Mouse (Mus musculus): ENCODE measurements around the gene Tmprss9. TPM values are rescaled to one million over a fixed set of nuclear protein-coding genes. Genes with fewer than 3 reads are reported as not detected.

Gene Tmprss9
- polyA plus RNA-seq, 1 experiment from 2014 or later: 0.14 TPM

DNA sequence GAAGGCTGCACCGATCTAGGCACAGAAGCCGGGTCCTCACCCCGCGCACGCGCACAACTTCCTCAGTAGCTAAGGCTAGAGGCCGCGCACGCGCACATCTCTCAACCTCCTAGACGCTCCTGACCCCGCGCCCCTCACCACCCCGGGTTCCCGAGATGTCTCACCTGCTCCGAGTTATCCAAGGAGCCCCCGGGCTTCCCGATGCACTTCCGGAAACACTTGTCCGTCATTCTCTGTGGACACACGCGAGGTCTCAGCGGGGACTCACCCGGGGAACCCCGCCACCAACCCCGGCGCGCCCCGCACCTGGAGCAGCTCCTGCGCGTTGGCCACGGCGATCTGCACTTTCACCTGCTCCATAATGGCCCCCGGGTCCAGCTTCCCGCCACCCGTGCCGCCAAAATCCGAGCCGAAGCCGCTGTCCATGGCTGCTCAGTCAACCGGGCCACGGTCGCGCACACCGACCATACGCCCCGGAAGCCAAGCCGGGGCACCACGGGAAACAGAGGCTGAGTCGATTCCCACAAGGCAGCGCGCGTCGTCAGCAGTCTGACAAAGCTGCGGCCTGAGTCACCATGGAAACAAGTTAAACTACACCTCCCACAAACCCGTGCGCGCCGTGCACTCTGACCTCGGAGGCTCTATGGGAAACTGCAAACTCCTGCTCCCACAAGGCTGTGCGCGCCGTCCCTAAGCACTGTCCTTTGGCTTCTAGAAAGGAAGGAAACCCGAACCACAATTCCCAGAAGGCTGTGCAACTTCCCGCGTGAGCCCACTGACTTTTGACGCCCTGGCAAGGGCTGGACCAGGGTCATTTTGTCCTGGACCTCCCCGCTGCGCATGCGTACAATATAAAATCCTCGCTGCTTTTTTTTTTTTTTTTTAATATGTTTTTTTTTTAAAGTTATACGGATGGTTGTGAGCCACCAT, 28.9 kb downstream of the Tmprss9 start, which contains the start of gene Timm13:
Gene Timm13, minus strand, starts transcription at position 652 of the 930 bp plus-strand sequence.
- Histone ChIP-seq H3K36me3 (peaks cover 63% of the 10 kb centered on the region), H3K27me3 (ENCODE audit: insufficient read depth, poor library complexity, severe bottlenecking) (peaks cover 9% of the 10 kb centered on the region; the same call in 1 of the 2 replicates), H3K4me1 (replicated peaks) (peaks cover 39% of the 10 kb centered on the region), H3K4me3 (peak within 1 kb of the TSS; percentile 84), H3K9me3 (no peaks in the 10 kb centered on the region), H3K27ac (peak within 1 kb of the TSS; percentile 90)
- under 1% methylated on average over 72 of the region's 72 CpGs for WGBS
- DNase-seq (ENCODE audit: low spot score): peak; percentile 99

DNA sequence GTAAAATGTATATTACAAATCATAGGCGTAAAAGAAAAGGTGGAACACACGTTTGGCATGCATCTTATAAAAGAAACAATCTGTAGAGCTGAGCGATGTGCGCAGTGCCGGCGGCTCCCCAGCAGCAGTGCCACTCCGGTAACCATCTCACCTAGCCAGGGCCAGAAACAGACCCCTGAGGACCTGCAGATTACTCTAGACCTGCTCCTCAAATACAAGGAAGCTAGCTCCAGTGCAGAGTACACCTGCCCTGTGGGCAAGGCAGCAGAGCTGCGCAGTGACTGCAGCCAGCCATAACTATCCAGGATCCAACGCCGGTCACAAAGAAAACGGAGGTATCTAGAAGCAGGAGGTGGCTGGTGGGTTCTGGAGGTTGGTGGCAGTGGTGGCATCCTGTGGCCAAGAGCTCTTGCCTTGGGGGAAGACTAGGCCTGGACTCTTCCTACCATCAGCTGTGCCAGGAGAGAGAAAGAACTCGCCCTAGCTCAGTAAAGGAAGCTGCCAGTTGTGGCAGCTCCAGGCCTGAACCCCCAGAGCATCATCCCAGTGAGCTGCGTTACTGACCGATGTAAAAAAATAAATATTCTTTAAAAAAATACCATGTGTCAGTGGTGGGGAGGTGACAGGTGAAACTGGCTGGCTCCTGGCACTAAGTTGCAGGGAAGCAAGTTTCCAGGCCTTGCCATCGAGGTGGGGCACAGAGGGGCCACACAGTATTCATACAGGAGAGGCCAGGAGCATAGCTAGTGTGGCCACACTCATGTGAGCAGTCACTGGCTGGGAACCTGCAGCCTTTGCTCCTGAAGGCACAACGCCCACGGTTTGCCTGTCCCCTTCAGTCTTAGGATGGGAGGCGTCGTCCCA, 30.0 kb downstream of the Tmprss9 start:
- WGBS: 89% methylated on average over 19 of the region's 19 CpGs
- peaks cover 9% of the 10 kb centered on the region; the same call in 1 of the 2 replicates for H3K27me3 ChIP-seq (ENCODE audit: insufficient read depth, poor library complexity, severe bottlenecking)
- H3K9me3 ChIP-seq: no peaks in the 10 kb centered on the region
- H3K27ac ChIP-seq: peak overlapping the region; percentile 90; the same call in 1 of the 2 replicates
- peak overlapping the region; percentile 84 for H3K4me3 ChIP-seq
- peaks cover 38% of the 10 kb centered on the region for H3K4me1 ChIP-seq (replicated peaks)
- DNase-seq (ENCODE audit: low spot score): no peak
- H3K36me3 ChIP-seq: peaks cover 74% of the 10 kb centered on the region

DNA sequence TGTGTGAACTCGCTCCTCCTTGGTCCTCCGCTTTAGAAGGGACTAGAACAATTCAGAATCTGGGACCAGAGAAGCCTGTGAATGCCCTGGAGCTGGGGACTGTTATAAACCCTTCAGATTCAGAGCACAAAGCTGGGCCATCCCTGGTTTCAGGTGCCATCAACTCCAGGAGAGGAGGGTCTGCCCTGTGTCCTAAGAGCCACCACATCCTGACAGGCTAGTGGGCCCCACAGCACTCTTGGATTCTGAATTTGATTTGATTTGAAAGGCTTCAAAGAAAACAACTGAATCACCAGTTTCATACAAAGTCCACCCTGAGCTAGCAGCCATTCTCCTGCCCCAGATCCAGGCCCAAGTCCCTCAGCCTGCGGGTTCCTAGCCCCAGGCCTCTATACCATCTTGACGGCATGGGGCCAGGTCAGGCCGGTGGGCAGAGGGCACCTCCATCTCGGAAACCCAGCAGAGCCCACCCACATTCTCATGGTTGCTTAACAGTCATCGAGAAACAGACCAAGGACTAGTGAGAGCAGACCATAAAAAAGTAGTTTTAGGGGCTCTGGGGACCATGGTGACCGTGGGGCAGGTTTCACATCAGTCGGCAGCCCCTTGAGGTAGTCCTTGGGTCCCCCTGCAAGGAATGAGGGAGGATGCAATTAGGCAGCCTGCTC, 30.8 kb downstream of the Tmprss9 start:
- WGBS: 92% methylated on average over 9 of the region's 9 CpGs
- peaks cover 80% of the 10 kb centered on the region for H3K36me3 ChIP-seq
- H3K27me3 ChIP-seq (ENCODE audit: insufficient read depth, poor library complexity, severe bottlenecking): peaks cover 9% of the 10 kb centered on the region; the same call in 1 of the 2 replicates

DNA sequence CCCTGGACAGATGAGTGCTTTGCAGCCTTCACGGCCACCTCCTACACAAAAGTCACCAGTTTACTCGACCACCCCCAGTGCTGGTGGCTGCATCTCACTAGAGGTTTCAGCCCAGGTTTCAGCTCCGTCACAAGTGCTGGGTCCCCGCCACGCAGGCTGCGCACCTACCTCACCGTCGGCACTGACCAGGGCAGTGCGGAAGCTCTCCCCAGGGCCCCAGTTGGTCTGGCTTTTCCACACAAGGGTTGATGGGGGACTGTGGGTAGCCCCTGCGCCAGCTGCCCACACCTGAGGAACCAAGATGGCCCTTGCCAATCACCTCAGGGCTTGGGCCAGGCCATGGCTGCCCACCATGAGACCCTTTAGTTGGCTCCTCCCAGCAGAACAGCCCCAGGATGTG, 31.6 kb downstream of the Tmprss9 start:
- Histone ChIP-seq H3K36me3 (peaks cover 81% of the 10 kb centered on the region), H3K27me3 (ENCODE audit: insufficient read depth, poor library complexity, severe bottlenecking) (0 out of 2 replicates have a peak, but pooled peaks cover 3% of the 10 kb centered on the region), H3K4me1 (replicated peaks) (peaks cover 24% of the 10 kb centered on the region), H3K4me3 (no peak overlapping the region), H3K27ac (no peak overlapping the region), H3K9me3 (no peaks in the 10 kb centered on the region)
- no peak for DNase-seq (ENCODE audit: low spot score)
- WGBS: 93% methylated on average over 10 of the region's 10 CpGs

More for the DNA sequence above, 30.8 kb downstream of the Tmprss9 start:
- no peak overlapping the region for H3K4me3 ChIP-seq
- no peaks in the 10 kb centered on the region for H3K9me3 ChIP-seq
- H3K27ac ChIP-seq: no peak overlapping the region
- peaks cover 33% of the 10 kb centered on the region for H3K4me1 ChIP-seq (replicated peaks)
- no peak for DNase-seq (ENCODE audit: low spot score)

DNA sequence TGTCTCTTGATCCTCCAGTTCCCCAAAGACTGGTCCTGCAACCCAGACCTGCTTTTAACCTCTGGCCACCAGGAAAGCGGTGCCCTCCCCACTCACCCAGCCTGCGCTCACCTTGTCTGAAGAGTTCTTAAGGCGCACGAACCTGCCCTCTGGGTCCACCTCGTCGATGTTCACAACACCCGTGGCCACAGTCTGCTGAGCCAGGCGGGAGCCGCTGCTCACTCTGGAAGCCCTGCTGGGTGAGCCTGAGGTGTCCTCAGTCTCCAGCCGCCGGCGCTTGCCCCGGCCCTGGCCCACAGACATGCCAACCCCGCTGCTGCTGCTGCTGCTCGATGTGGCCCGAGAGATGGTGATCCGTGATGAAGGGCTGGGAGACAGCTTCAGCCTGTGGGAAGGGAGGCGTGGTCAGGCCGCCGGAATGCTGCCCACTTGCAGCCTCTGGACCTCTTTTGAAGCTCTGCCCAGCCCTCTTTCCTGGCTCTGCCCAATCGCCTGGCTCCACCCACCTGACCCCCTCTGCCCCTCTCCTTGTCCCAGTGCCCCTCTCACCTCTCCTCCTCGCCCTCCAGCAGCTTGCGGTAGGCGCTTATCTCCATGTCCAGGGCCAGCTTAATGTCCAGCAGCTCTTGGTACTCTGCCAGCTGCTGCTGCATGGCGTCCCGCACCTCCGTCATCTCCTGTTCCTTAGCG, 32.5 kb downstream of the Tmprss9 start:
- DNase-seq (ENCODE audit: low spot score): no peak
- H3K27ac ChIP-seq: no peak overlapping the region
- peaks cover 15% of the 10 kb centered on the region for H3K4me1 ChIP-seq (replicated peaks)
- no peaks in the 10 kb centered on the region for H3K27me3 ChIP-seq (ENCODE audit: insufficient read depth, poor library complexity, severe bottlenecking)
- H3K4me3 ChIP-seq: no peak overlapping the region
- WGBS: 89% methylated on average over 28 of the region's 28 CpGs
- H3K9me3 ChIP-seq: no peaks in the 10 kb centered on the region
- peaks cover 81% of the 10 kb centered on the region for H3K36me3 ChIP-seq

DNA sequence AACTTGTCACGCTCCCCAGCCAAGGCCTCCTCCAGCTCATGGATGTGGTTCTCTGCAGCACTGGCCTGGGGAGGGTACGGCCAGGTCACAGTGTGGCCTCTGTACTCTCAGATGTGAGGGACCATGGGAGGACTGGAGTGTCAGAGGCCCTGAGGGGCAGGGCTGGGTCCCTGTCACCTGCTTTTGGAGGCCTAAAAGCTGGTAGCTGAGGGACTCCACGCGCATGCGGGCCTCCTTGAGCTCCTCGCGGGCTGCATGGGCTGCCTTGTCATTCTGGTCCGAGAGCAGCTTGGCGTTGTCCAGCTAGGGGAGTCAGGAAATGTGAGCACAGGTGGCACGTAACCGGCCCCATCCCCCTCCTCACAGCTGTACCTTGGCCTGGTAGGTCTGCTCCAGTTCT, 33.1 kb downstream of the Tmprss9 start:
- H3K27ac ChIP-seq: no peak overlapping the region
- DNase-seq (ENCODE audit: low spot score): no peak
- 96% methylated on average over 11 of the region's 11 CpGs for WGBS
- no peaks in the 10 kb centered on the region for H3K9me3 ChIP-seq
- H3K36me3 ChIP-seq: peaks cover 83% of the 10 kb centered on the region
- no peak overlapping the region for H3K4me3 ChIP-seq
- no peaks in the 10 kb centered on the region for H3K27me3 ChIP-seq (ENCODE audit: insufficient read depth, poor library complexity, severe bottlenecking)
- peaks cover 10% of the 10 kb centered on the region for H3K4me1 ChIP-seq (replicated peaks)

DNA sequence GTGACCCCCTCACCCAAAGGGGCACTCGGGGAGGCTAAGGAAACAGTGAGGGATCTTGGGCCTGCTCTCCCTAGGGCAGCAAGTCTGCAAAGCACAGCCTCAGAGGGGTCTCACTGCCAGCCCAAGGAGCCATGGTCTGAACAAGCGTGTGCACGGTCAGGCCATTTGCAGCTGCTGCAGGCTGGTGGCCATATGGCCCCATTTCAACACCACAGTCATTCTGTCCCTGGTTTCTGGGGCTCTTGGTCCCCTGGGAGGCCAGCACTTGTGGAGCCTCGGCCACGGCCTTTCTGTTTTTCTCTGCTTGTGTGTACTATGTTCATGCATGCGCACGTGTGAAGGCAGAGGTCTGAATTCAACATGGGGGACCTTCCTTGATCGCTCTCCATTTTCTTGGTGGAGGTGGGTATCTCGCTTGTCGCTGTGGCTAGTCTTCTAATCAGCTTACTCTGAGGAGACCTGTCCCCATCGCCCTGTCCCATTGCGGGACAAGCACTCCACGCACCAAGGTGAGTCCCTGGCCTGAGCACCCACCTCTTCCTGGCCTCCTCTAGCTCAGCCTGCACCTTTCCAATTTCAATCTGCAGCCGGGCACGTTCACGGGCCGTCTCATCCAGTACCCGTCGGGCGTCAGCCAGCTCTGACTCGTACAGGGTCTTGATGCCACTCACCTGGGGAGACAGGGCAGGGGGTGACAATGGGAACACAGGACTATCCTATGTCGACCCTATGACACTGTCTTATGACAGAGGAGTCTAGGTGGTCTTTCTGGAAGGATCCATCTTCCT, 37.9 kb downstream of the Tmprss9 start:
- WGBS: 91% methylated on average over 22 of the region's 22 CpGs
- peaks cover 3% of the 10 kb centered on the region; the same call in 1 of the 2 replicates for H3K4me1 ChIP-seq (replicated peaks)

DNA sequence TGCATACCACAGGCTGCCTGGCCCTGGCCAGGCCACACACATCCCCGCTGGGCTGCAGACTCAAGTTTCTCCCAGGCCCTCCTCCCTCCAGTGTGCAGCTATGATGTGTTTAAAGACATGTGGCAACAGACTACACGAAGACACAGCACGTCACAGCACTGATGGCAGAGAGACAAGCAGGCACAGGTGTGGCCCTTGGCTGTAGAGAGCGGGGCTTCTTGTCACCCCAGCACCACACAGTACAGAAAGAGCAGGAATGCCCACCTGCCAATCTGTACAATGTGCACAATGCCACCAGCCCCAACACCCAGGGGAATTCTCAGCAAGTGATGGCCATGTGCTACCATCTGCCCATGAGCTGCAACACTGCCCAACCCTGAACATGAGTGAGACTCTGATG, 39.7 kb downstream of the Tmprss9 start:
- DNase-seq (ENCODE audit: low spot score): no peak
- no peak overlapping the region for H3K27ac ChIP-seq
- H3K27me3 ChIP-seq (ENCODE audit: insufficient read depth, poor library complexity, severe bottlenecking): no peaks in the 10 kb centered on the region
- peaks cover 14% of the 10 kb centered on the region for H3K4me1 ChIP-seq (replicated peaks)
- 94% methylated on average over 4 of the region's 4 CpGs for WGBS
- no peak overlapping the region for H3K4me3 ChIP-seq
- H3K9me3 ChIP-seq: no peaks in the 10 kb centered on the region
- peaks cover 96% of the 10 kb centered on the region for H3K36me3 ChIP-seq

More for the DNA sequence above, 37.9 kb downstream of the Tmprss9 start:
- H3K27ac ChIP-seq: no peak overlapping the region
- no peak for DNase-seq (ENCODE audit: low spot score)
- H3K9me3 ChIP-seq: no peaks in the 10 kb centered on the region
- H3K36me3 ChIP-seq: peaks cover 96% of the 10 kb centered on the region
- H3K4me3 ChIP-seq: no peak overlapping the region
- H3K27me3 ChIP-seq (ENCODE audit: insufficient read depth, poor library complexity, severe bottlenecking): no peaks in the 10 kb centered on the region

DNA sequence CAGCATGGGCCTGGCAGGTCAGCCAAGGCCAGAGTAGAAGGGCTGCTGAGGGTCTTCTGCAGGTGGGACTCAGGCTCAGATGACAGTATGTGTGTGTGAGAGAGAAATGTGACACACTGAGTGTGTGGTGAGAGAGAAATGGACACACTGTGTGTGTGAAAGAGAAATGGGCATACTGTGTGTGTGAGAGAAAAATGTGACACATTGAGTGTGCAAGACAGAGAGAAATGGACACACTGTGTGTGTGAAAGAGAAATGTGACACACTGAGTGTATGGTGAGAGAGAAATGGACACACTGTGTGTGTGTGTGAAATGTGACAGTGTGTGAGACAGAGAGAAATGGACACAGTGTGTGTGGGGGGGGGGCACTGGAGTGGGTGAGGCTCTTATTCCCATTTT, 40.2 kb downstream of the Tmprss9 start:
- no peaks in the 10 kb centered on the region for H3K27me3 ChIP-seq (ENCODE audit: insufficient read depth, poor library complexity, severe bottlenecking)
- H3K36me3 ChIP-seq: peaks cover 96% of the 10 kb centered on the region
- DNase-seq (ENCODE audit: low spot score): no peak
- H3K9me3 ChIP-seq: no peaks in the 10 kb centered on the region
- H3K4me3 ChIP-seq: no peak overlapping the region
- no peak overlapping the region for H3K27ac ChIP-seq
- peaks cover 19% of the 10 kb centered on the region for H3K4me1 ChIP-seq (replicated peaks)

DNA sequence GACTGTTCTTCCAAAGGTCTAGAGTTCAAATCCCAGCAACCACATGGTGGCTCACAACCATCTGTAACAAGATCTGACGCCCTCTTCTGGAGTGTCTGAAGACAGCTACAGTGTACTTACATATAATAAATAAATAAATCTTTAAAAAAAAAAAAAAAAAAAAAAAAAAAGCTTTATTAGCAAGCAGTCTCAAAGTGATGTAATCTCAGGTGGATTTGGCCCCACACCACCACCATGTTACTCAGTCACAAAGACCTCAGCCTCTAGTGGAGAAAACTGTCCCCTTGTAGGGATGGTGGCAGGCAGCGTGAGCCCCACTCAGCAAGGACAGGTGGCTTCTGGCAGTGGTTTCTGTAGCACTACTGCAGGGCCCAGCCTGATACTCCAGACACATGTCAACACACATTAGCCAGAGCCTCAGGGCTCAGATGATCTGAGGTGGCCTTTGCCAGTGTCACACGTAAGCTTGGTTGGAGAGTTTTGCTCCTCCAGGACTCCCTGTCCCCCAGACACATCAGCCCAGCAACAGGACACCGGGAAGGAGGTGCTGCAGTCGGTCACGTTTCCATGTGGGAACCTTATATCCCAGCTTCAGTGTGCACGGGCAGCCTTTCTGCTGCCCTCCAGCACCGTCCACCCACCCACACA, 41.8 kb downstream of the Tmprss9 start:
- DNase-seq (ENCODE audit: low spot score): no peak
- 89% methylated on average over 8 of the region's 8 CpGs for WGBS
- H3K36me3 ChIP-seq: peaks cover 80% of the 10 kb centered on the region
- H3K27ac ChIP-seq: no peak overlapping the region
- H3K27me3 ChIP-seq (ENCODE audit: insufficient read depth, poor library complexity, severe bottlenecking): no peaks in the 10 kb centered on the region
- H3K4me3 ChIP-seq: peak overlapping the region; percentile 9; the same call in 1 of the 2 replicates
- H3K4me1 ChIP-seq (replicated peaks): peaks cover 32% of the 10 kb centered on the region
- H3K9me3 ChIP-seq: no peaks in the 10 kb centered on the region

DNA sequence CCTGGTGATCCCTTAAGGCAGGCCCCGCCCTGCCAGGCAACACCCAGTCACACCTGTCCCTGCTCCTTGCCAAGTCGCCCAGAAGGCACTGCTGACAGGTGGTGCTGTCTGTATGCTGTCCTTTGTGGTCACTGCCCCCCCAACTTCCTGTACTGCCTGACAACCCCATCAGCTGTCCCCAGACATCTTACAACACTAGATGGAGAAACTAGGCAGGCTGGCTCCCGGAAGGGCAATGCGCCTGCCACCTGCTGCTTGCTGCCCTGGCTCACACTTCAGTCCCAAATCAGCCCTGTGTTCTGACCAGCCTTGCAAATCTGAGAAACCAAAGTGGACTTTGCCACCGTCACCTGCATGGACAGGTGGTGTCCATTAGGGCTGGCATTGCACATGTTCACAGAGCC, 42.6 kb downstream of the Tmprss9 start:
- 88% methylated on average over 5 of the region's 5 CpGs for WGBS
- no peak overlapping the region for H3K27ac ChIP-seq
- H3K27me3 ChIP-seq (ENCODE audit: insufficient read depth, poor library complexity, severe bottlenecking): no peaks in the 10 kb centered on the region; the same call in 1 of the 2 replicates
- H3K36me3 ChIP-seq: peaks cover 72% of the 10 kb centered on the region
- peaks cover 36% of the 10 kb centered on the region for H3K4me1 ChIP-seq (replicated peaks)
- no peak overlapping the region for H3K4me3 ChIP-seq
- no peaks in the 10 kb centered on the region for H3K9me3 ChIP-seq
- DNase-seq (ENCODE audit: low spot score): no peak

Data from hindbrain, embryonic 10.5 days (tissue).